Mouse (Mus musculus) forebrain, embryonic 14.5 days (tissue): ENCODE measurements around the gene BC029722. TPM values are rescaled to one million over a fixed set of nuclear protein-coding genes. Genes with fewer than 3 reads are reported as not detected.
A peak's percentile ranks its signal among the peaks of the same experiment; 100 is the strongest.

Experiments used
- ATAC-seq: fragments of 200-750 bp; cut with Nextera tagmentation; 2 replicates; pipeline ENCODE4 v1.8.0; 2017; ENCODE audit warnings: mild to moderate bottlenecking, moderate library complexity
- DNase-seq: peaks from one replicate; pipeline ENCODE4 v3.0.0-alpha.2; 2015; ENCODE audit warnings: low spot score
- H3K27ac ChIP-seq: fragments of 300-500 bp; sonication (generic); 2 replicates; pipeline ENCODE4 v1.5.1; 2014; ENCODE audit warnings: low read depth, mild to moderate bottlenecking, control low read depth, low read length, moderate library complexity
- H3K27me3 ChIP-seq: fragments of 300-500 bp; sonication (generic); replicated peaks from 2 replicates; pipeline ENCODE4 v1.6.1; 2014; ENCODE audit warnings: low read length, control low read depth, mixed read lengths; ENCODE audit not compliant: control insufficient read depth, insufficient read depth
- H3K36me3 ChIP-seq: fragments of 300-500 bp; sonication (generic); 2 replicates; pipeline ENCODE4 v1.6.1; 2014; ENCODE audit warnings: low read length, control low read depth; ENCODE audit not compliant: control insufficient read depth, insufficient read depth
- H3K4me1 ChIP-seq: fragments of 300-500 bp; sonication (generic); 2 replicates; pipeline ENCODE4 v1.6.1; 2014; ENCODE audit warnings: antibody characterized with exemption, low read length, control low read depth; ENCODE audit not compliant: control insufficient read depth, insufficient read depth
- H3K4me2 ChIP-seq: fragments of 300-500 bp; sonication (generic); 2 replicates; pipeline ENCODE4 v1.6.1; 2014; ENCODE audit warnings: mild to moderate bottlenecking, control low read depth, low read length
- H3K4me3 ChIP-seq: fragments of 300-500 bp; sonication (generic); 2 replicates; pipeline ENCODE4 v1.5.1; 2014; ENCODE audit warnings: low read depth, low read length, control low read depth
- H3K9ac ChIP-seq: fragments of 300-500 bp; sonication (generic); 2 replicates; pipeline ENCODE4 v1.6.1; 2014; ENCODE audit warnings: mild to moderate bottlenecking, low read length, control low read depth, moderate library complexity
- H3K9me3 ChIP-seq: fragments of 300-500 bp; sonication (generic); replicated peaks from 2 replicates; pipeline ENCODE4 v1.6.1; 2016; ENCODE audit warnings: low read length, control low read depth, mixed read lengths; ENCODE audit not compliant: control insufficient read depth
- WGBS: fragments of 180-500 bp; shearing (Covaris S2); extraction: QIAGEN DNeasy Blood & Tissue Kit; methylation state at CpG from one replicate; pipeline ENCODE4 v1.1.7; 2014; 5-methylcytosine and 5-hydroxymethylcytosine counted together
- polyA plus RNA-seq: library from polyadenylated mRNA; unstranded; fragments of >200 nt; fragmentation: Nextera tagmentation; extraction: Ambion mirVana; gene quantifications from 2 replicates; pipeline ENCODE4 v1.2.1, GENCODE M21; 2014

The BC029722 gene
- polyA plus RNA-seq, 1 experiment from 2014 or later: 24.0 TPM

DNA sequence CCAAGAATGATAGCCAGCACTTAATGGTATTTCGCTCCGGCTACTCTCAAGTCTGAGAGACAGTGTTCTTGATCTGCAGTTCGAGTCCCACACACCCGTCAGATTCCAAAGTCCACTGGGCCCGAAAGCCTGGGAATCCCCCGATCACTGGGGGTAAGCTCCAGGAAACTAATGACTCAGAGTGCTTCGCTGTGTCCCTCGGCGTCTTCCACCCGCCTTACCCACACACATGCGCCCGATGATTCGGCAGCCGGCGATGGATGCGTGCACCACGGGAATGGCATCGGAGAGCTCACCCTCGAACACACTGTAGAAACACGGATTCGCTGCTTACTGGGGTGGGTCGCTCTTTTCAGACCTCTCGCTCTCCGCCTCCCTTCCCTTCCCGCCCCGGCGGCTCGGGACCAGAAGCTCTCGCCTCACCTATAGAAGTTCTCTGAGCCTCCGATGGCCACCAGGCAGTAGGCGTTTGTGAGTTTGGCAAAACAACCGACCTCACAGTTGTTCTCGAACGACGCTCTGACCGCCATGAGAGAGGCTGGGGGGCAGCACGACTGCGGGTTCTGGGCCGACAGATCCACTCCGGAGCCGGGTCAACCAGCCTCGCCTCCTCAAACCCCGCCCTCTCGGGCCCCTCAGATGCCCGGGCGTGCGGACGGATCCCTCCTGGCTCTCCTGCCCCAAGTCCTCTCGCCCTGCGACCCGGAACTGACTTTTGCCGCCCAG lies 6.8 kb upstream of the BC029722 start:
- Histone ChIP-seq H3K4me3 (peak overlapping the region; percentile 86), H3K36me3 (peaks cover 29% of the 10 kb centered on the region), H3K27ac (peak overlapping the region; percentile 53; the same call in 1 of the 2 replicates), H3K27me3 (no peaks in the 10 kb centered on the region), H3K9me3 (no peaks in the 10 kb centered on the region), H3K4me1 (peaks cover 8% of the 10 kb centered on the region; the same call in 1 of the 2 replicates), H3K9ac (peak overlapping the region; percentile 77), H3K4me2 (peak overlapping the region; percentile 74)
- DNase-seq: no peak
- 2% methylated on average over 52 of the region's 52 CpGs for WGBS
- peak; percentile 13 for ATAC-seq

DNA sequence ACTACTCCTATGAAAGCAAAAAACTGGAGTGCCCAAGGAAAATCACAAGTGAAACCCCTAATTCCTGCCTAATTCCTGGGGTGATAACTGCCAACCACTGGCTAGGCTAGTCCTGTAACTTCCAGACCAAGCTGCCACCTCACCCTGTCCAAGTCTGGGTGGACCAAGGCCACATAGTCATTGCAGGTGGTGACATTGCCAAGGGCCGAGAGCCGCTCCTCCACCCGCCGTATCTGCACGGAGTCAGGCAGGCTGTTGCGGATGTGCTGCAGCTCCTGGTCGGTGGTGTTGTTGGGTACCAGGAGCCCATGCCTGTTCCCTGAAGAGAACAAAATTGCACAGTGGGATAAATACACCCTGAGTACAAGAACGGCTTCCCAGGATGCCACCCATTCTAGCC lies 4.5 kb upstream of the BC029722 start:
- no peak overlapping the region for H3K4me2 ChIP-seq
- no peak for DNase-seq
- no peak overlapping the region for H3K27ac ChIP-seq
- peaks cover 47% of the 10 kb centered on the region for H3K36me3 ChIP-seq
- H3K9me3 ChIP-seq: no peaks in the 10 kb centered on the region
- H3K4me3 ChIP-seq: no peak overlapping the region
- H3K4me1 ChIP-seq: peaks cover 13% of the 10 kb centered on the region
- WGBS: 94% methylated on average over 8 of the region's 8 CpGs
- H3K9ac ChIP-seq: no peak overlapping the region
- no peak for ATAC-seq
- no peaks in the 10 kb centered on the region for H3K27me3 ChIP-seq

DNA sequence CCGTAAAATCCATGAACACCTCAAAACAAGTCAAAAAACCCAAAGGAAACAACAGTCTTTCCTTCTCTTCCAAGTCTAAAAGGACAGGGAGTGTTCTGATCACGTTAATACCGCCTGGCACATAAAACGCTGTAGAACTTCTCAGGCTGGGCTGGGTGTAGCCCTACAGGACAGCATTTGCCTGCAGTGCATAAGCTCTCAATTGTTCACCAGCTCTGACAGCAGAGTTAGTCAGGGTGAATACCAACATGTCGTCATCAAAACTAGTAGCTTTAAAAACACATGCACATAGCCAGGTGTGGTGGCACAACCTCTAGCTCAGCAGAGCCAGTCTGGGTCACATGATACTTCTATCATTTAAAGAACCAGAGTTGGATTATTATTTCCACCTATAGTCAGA lies 1.6 kb upstream of the BC029722 start:
- H3K4me3 ChIP-seq: no peak overlapping the region
- no peak for ATAC-seq

DNA sequence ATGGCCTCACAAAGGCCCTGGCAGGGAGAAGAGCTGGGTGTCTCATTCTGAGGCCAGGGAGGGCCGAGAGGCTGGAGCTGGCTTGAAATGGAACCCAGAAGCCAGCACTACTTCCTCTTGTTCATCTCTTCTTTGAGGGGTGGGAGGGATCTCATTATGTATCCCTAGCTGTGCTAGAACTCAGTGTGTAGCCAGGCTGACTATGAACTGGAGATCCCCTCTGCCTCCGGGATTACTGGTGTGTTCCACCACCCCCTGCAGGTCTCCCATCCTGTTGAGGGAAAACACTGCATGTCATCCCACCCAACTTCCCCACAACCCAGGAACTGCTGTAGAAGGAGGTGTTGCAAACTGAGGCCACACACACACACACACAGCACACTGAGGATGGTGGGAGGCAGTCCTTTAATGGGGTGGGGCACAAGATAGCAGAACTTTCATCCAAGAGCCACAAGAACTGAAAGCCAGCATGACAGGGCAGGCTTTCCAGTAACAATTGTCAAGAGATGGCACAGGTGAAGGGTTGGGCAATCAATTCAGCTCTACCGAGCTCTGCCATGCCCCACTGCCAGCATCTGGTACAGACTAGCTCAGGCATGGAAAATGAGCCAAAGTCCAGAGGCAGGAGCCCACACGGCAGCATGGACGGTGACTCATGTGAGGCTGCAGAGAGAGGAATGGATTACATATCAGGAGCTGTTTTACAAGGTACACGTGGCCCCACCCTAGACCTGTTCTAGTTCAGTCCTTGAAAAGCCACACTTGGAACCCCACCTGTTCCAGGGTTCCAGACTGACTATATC lies 424 bp upstream of the BC029722 start:
- H3K4me1 ChIP-seq: peaks cover 7% of the 10 kb centered on the region
- peak overlapping the region; percentile 70 for H3K27ac ChIP-seq
- 63% methylated on average over 6 of the region's 6 CpGs for WGBS
- no peak for ATAC-seq
- no peaks in the 10 kb centered on the region for H3K27me3 ChIP-seq
- H3K4me3 ChIP-seq: peak overlapping the region; percentile 48
- H3K9ac ChIP-seq: peak overlapping the region; percentile 80
- DNase-seq: no peak
- peak overlapping the region; percentile 87 for H3K4me2 ChIP-seq
- peaks cover 51% of the 10 kb centered on the region for H3K36me3 ChIP-seq
- no peaks in the 10 kb centered on the region for H3K9me3 ChIP-seq

More for the DNA sequence above, 1.6 kb upstream of the BC029722 start:
- Histone ChIP-seq H3K4me1 (peaks cover 10% of the 10 kb centered on the region), H3K9me3 (no peaks in the 10 kb centered on the region), H3K27ac (no peak overlapping the region), H3K9ac (no peak overlapping the region), H3K27me3 (no peaks in the 10 kb centered on the region), H3K36me3 (peaks cover 50% of the 10 kb centered on the region), H3K4me2 (no peak overlapping the region)
- WGBS: 90% methylated on average over 5 of the region's 5 CpGs
- DNase-seq: no peak

DNA sequence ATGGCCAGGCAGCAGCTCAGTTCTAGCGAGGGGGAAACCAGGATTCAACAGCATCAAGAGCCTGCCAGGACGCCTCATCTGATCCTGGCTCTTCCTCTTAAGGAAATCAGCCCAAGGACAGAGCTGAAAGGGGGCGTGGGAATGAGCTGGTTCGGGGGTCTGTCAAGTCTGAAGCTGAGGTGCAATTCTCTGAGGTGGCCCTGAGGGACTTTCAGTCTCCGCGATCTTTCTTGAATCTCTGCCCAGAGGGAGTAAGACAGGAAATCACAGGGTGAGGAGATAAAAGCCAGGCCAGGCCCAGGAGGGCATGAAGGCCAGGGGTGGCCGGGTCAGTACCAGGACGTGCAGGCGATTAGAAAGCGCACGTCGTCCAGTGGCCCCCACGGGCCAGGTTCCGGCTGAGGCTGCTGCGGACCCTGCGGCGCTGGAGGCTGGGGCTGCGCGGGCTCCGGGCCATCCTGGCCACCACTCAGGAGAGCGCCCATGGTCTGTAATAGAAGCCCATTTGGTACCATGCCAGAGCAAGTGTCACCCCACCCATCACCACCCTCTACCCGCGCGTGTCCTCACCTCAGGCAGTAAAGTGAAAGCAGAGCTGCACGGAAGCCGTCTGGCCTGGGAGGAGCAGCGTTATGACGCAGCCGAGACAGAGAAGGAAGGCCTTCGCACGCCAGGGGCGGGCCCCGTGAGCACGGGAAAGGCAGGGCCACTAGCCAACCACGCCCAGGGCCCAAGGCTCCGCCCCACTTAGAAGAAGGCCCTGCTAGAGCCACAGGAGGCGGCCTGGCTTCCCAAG lies 432 bp downstream of the BC029722 start:
- H3K4me3 ChIP-seq: peak overlapping the region; percentile 48
- H3K9me3 ChIP-seq: no peaks in the 10 kb centered on the region
- DNase-seq: peak; percentile 95
- peaks cover 48% of the 10 kb centered on the region for H3K36me3 ChIP-seq
- H3K4me1 ChIP-seq: peaks cover 7% of the 10 kb centered on the region
- 2% methylated on average over 37 of the region's 37 CpGs for WGBS
- peak overlapping the region; percentile 80 for H3K9ac ChIP-seq
- peak; percentile 97 for ATAC-seq
- peak overlapping the region; percentile 70 for H3K27ac ChIP-seq
- H3K4me2 ChIP-seq: peak overlapping the region; percentile 87
- H3K27me3 ChIP-seq: no peaks in the 10 kb centered on the region

DNA sequence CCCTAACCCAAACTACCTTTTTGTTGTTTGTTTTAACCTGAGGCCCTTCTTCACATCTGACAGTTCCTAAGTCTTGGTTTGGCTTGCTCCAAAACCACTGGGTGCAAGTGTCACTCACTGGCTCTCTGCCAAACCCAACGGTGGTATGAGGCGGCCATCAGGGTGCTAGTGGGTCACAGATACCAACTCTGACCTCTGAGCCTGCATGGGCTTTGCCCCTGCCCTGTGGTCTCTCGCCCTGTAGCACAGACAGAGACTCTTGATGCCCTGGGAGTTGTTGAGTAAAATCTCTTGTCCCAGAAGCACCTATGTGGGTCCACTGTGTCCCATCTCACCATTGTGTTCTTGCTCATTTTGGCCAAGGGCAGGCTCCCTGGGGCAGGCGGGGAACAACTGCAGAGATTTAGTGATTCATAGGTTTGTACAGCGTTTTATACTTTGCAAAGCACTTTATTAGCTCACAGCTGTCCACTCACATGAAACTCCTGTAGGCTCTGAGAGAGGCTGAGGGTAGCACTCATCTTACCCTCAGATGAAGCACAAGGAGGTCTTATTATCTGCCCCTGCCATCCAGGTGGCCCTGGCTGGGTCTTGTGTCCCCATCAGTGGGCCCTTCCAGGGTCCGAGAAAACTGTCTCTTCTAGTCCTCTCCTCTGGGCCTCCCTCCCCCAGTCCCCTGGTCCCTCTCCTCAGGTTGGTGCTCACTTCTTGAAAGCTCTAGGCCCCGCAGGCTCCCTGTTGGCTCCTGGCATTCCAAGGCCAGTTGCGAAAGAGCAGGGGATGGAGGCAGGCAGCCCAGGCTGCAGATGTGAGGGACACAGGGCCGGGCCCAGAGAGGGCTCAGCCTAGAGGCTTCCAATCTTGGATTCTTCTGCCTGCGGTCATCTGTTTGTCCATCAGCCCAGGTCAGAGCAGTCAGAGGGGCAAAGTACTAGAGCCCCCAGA lies 1.7 kb downstream of the BC029722 start:
- H3K27ac ChIP-seq: no peak overlapping the region
- peak overlapping the region; percentile 80; the same call in 1 of the 2 replicates for H3K9ac ChIP-seq
- no peaks in the 10 kb centered on the region for H3K9me3 ChIP-seq
- H3K4me2 ChIP-seq: peak overlapping the region; percentile 87; the same call in 1 of the 2 replicates
- peaks cover 36% of the 10 kb centered on the region for H3K36me3 ChIP-seq
- 82% methylated on average over 10 of the region's 10 CpGs for WGBS
- 0 out of 2 replicates have a peak overlapping the region, but pooled peaks have one; percentile 48 for H3K4me3 ChIP-seq
- ATAC-seq (no peak), DNase-seq (no peak)
- H3K27me3 ChIP-seq: no peaks in the 10 kb centered on the region
- peaks cover 7% of the 10 kb centered on the region for H3K4me1 ChIP-seq

DNA sequence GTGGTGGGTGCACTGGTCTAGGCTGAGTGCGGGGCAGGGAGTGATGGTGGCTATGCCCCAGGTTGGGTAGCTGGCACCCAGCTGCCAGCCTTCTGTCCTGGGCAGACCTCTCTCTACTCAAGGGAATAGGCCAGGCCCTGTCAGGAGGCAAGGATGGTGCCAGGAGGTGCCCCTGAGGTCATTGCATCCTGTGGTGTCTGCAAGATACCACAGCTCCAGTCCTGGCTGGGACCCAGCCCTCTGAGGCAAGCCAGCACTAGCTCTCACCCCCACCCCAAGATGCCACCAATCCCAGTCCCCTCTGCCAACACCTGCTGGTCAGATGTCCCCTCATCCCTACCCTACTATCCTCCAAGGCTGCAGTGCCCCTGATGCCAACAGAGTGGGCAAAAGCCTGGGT lies 3.0 kb downstream of the BC029722 start:
- peaks cover 23% of the 10 kb centered on the region for H3K36me3 ChIP-seq
- no peaks in the 10 kb centered on the region for H3K27me3 ChIP-seq
- no peak overlapping the region for H3K4me3 ChIP-seq
- H3K4me1 ChIP-seq: peaks cover 7% of the 10 kb centered on the region
- no peaks in the 10 kb centered on the region for H3K9me3 ChIP-seq
- H3K4me2 ChIP-seq: no peak overlapping the region
- no peak overlapping the region for H3K27ac ChIP-seq
- 100% methylated on average over 1 of the region's 1 CpGs for WGBS
- DNase-seq (no peak), ATAC-seq (no peak)
- no peak overlapping the region for H3K9ac ChIP-seq

DNA sequence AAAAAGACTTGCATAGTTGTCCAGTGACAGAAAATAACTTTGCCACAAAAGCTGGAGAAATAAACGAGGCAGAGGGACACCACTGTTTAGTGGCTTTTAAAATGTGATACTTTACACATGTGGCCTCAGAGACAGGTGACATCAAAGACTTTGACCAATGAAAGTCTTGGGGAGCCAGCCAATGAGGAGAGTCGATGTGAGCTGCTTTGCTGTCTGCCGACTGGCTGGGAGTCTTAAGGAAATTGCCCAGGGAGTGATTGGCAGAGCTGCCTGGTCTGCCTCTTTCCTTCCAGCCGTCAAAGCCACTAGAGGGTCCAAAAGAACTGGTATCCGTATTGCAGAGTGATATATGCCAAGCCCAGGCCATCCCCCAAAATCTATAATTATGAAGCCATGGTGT lies 4.4 kb downstream of the BC029722 start:
- WGBS: 35% methylated on average over 5 of the region's 5 CpGs
- DNase-seq: no peak
- Histone ChIP-seq H3K27me3 (no peaks in the 10 kb centered on the region), H3K9me3 (no peaks in the 10 kb centered on the region), H3K9ac (no peak overlapping the region), H3K4me1 (peaks cover 7% of the 10 kb centered on the region), H3K4me2 (no peak overlapping the region), H3K27ac (no peak overlapping the region), H3K4me3 (no peak overlapping the region), H3K36me3 (peaks cover 12% of the 10 kb centered on the region)
- no peak for ATAC-seq
